Mouse (Mus musculus) mouse trophoblast stem cell (cell line): ENCODE measurements at regions not wholly inside any gene's neighbourhood (a gene's known extent, or its start where the extent isn't known, plus 50 kb on each side); places are given as distances from the start of the nearest gene placed in this dataset.

Source experiments
- in situ Hi-C, 2 experiments: fragments of 300-500 bp; cut with MseI, MboI; formaldehyde crosslinking; loops; 2 replicates in 1 of 2; 3 replicates in 1 of 2; pipeline ENCODE4 v1.15.1; 2025

- in situ Hi-C loops = loop anchor here in 1 of 2 experiments (5.0 kb wide), 1 partner anchor 53 kb away; the partner anchor contains the start of gene Nlrp1b
These were observed 54.7 kb upstream of the Nlrp1b start for GRCm38 (mm10) chr11:71285193-71285592.

GRCm38 (mm10) chr11:71288243-71288642, 57.7 kb upstream of the Nlrp1b start:
- in situ Hi-C loops = loop anchor here in 1 of 2 experiments (5.0 kb wide), 1 partner anchor 56 kb away; the partner anchor contains the start of gene Nlrp1b

GRCm38 (mm10) chr11:71289490-71289889, 59.0 kb upstream of the Nlrp1b start:
- in situ Hi-C loops = loop anchor here in 1 of 2 experiments (5.0 kb wide), 1 partner anchor 57 kb away; the partner anchor contains the start of gene Nlrp1b

GRCm38 (mm10) chr11:71299479-71299878, 68.9 kb upstream of the Nlrp1b start:
- in situ Hi-C loops = no loop called here

- in situ Hi-C loops = no loop called here
These were observed 92.9 kb upstream of the Nlrp1b start for GRCm38 (mm10) chr11:71323439-71323838.

GRCm38 (mm10) chr11:71337428-71337827, 106.9 kb upstream of the Nlrp1b start:
- in situ Hi-C loops = no loop called here

- in situ Hi-C loops = loop anchor here in 1 of 2 experiments (10.0 kb wide), 1 partner anchor 689 kb away; the partner anchor contains the start of gene Aipl1
These were observed 115.5 kb upstream of the Nlrp1b start for GRCm38 (mm10) chr11:71346024-71346423.

GRCm38 (mm10) chr11:71357089-71357488, 126.6 kb upstream of the Nlrp1b start:
- in situ Hi-C loops = no loop called here

GRCm38 (mm10) chr11:71360856-71361255, 130.3 kb upstream of the Nlrp1b start:
- in situ Hi-C loops = no loop called here

GRCm38 (mm10) chr11:71371871-71372270, 141.3 kb upstream of the Nlrp1b start:
- in situ Hi-C loops = no loop called here

- in situ Hi-C loops = no loop called here
These were observed 144.6 kb upstream of the Nlrp1b start for GRCm38 (mm10) chr11:71375132-71375531.

GRCm38 (mm10) chr11:71388411-71388810, 157.9 kb upstream of the Nlrp1b start:
- in situ Hi-C loops = no loop called here

GRCm38 (mm10) chr11:71389659-71390058, 159.1 kb upstream of the Nlrp1b start:
- in situ Hi-C loops = no loop called here

- in situ Hi-C loops = no loop called here
These were observed 159.6 kb upstream of the Nlrp1b start for GRCm38 (mm10) chr11:71390151-71390550.

- in situ Hi-C loops = no loop called here
These were observed 160.1 kb upstream of the Nlrp1b start for GRCm38 (mm10) chr11:71390616-71391015.

- in situ Hi-C loops = no loop called here
These were observed 162.9 kb upstream of the Nlrp1b start for GRCm38 (mm10) chr11:71393406-71393805.

- in situ Hi-C loops = no loop called here
These were observed 164.5 kb upstream of the Nlrp1b start for GRCm38 (mm10) chr11:71395023-71395422.

- in situ Hi-C loops = no loop called here
These were observed 165.1 kb upstream of the Nlrp1b start for GRCm38 (mm10) chr11:71395631-71396030.

- in situ Hi-C loops = no loop called here
These were observed 169.8 kb upstream of the Nlrp1b start for GRCm38 (mm10) chr11:71400351-71400750.

GRCm38 (mm10) chr11:71401411-71402276, 171.1 kb upstream of the Nlrp1b start:
- in situ Hi-C loops = no loop called here

- in situ Hi-C loops = no loop called here
These were observed 173.8 kb upstream of the Nlrp1b start for GRCm38 (mm10) chr11:71404361-71404760.

- in situ Hi-C loops = no loop called here
These were observed 176.5 kb upstream of the Nlrp1b start for GRCm38 (mm10) chr11:71407043-71407442.

GRCm38 (mm10) chr11:71409211-71409765, 178.8 kb upstream of the Nlrp1b start:
- in situ Hi-C loops = no loop called here
